Mouse (Mus musculus) forebrain, postnatal 0 days (tissue): ENCODE data around the gene Dph5. TPM values are rescaled to one million over a fixed set of nuclear protein-coding genes. Genes with fewer than 3 reads are reported as not detected.

Source experiments
- ATAC-seq: fragments of 200-750 bp; cut with Nextera tagmentation; 2 replicates; pipeline ENCODE4 v1.8.0; 2017; ENCODE audit warnings: mild to moderate bottlenecking, moderate library complexity
- DNase-seq: peaks from one replicate; pipeline ENCODE4 v3.0.0-alpha.2; 2015
- H3K27ac ChIP-seq: fragments of 300-500 bp; sonication (generic); 2 replicates; pipeline ENCODE4 v1.5.1; 2014; ENCODE audit warnings: low read depth, mild to moderate bottlenecking, antibody characterized with exemption, low read length, moderate library complexity, mixed read lengths
- H3K27me3 ChIP-seq: fragments of 300-500 bp; sonication (generic); 2 replicates; pipeline ENCODE4 v1.6.1; 2014; ENCODE audit warnings: mild to moderate bottlenecking, low read length, mixed read lengths; ENCODE audit not compliant: insufficient read depth
- H3K36me3 ChIP-seq: fragments of 300-500 bp; sonication (generic); 2 replicates; pipeline ENCODE4 v1.6.1; 2014; ENCODE audit warnings: mild to moderate bottlenecking, moderate library complexity; ENCODE audit not compliant: insufficient read depth
- H3K4me1 ChIP-seq: fragments of 300-500 bp; sonication (generic); 2 replicates; pipeline ENCODE4 v1.6.1; 2014; ENCODE audit warnings: antibody characterized with exemption; ENCODE audit not compliant: insufficient read depth
- H3K4me2 ChIP-seq: fragments of 300-500 bp; sonication (generic); 2 replicates; pipeline ENCODE4 v1.6.1; 2014; ENCODE audit warnings: low read depth, mild to moderate bottlenecking, moderate library complexity
- H3K4me3 ChIP-seq: fragments of 300-500 bp; sonication (generic); 2 replicates; pipeline ENCODE4 v1.5.1; 2014; ENCODE audit warnings: low read depth, low read length, mixed read lengths
- H3K9ac ChIP-seq: fragments of 300-500 bp; sonication (generic); 2 replicates; pipeline ENCODE4 v1.6.1; 2014; ENCODE audit warnings: mild to moderate bottlenecking
- H3K9me3 ChIP-seq: fragments of 300-500 bp; sonication (generic); 2 replicates; pipeline ENCODE4 v1.6.1; 2016; ENCODE audit warnings: low read length
- CTCF ChIP-seq: sonication (generic); IDR thresholded peaks from 2 replicates; pipeline ENCODE4 v1.5.1; 2016; ENCODE audit warnings: antibody characterized with exemption, control low read depth, low read depth
- WGBS: fragments of 180-500 bp; shearing (Covaris S2); extraction: QIAGEN DNeasy Blood & Tissue Kit; methylation state at CpG from one replicate; pipeline ENCODE4 v1.1.7; 2014; 5-methylcytosine and 5-hydroxymethylcytosine counted together
- microRNA-seq, 2 experiments: library from miRNA; unstranded; fragments of <30 nt; microRNA quantifications; one replicate each; pipeline ENCODE4; 2016
- polyA plus RNA-seq: library from polyadenylated mRNA; unstranded; fragments of >200 nt; fragmentation: Nextera tagmentation; extraction: Ambion mirVana; gene quantifications from 2 replicates; pipeline ENCODE4 v1.2.1, GENCODE M21; 2015
- total RNA-seq: library from RNA; depleted of rRNA; stranded (reverse); fragments of >200 nt; gene quantifications from 2 replicates; pipeline ENCODE4 v1.2.3, GENCODE M21; 2014; rRNA removed

Gene Dph5
- total and polyA plus RNA-seq, 2 experiments from 2014 or later, result 20.0 to 20.1 TPM

GRCm38 (mm10) chr3:115983217-115983616 is 95.6 kb downstream of the Dph5 start:
- no peak for TF ChIP-seq CTCF
- no peaks in the 10 kb centered on the region for H3K27me3 ChIP-seq
- no peaks in the 10 kb centered on the region for H3K9me3 ChIP-seq
- no peak overlapping the region for H3K4me2 ChIP-seq
- DNase-seq, result no peak
- no peak overlapping the region for H3K27ac ChIP-seq
- peaks cover 47% of the 10 kb centered on the region for H3K36me3 ChIP-seq
- WGBS, result 96% methylated on average over 8 of the region's 8 CpGs
- no peak; the same call in 1 of the 2 replicates for ATAC-seq
- no peaks in the 10 kb centered on the region for H3K4me1 ChIP-seq
- no peak overlapping the region for H3K4me3 ChIP-seq
- H3K9ac ChIP-seq, result no peak overlapping the region

Small RNAs within 50 kb of the gene (microRNA-seq; reads per million reads assigned to microRNA genes)
- 0 reads per million in 2 experiments for gene Mir669n

Other genes with a start within 250 kb of the Dph5 start
- gene S1pr1, start 172.8 kb upstream of the Dph5 start, total RNA-seq, result 31.2 and 38.7 TPM in 2 replicates
- 25.9 and 31.7 TPM in 2 replicates for gene S1pr1, start 172.8 kb upstream of the Dph5 start, polyA plus RNA-seq
- gene Slc30a7, start 119.6 kb downstream of the Dph5 start, total RNA-seq, result 21.1 and 39.1 TPM in 2 replicates
- gene Slc30a7, start 119.6 kb downstream of the Dph5 start, polyA plus RNA-seq, result 7.2 and 10.7 TPM in 2 replicates
- 38.3 and 40.3 TPM in 2 replicates for gene Extl2, start 119.6 kb downstream of the Dph5 start, total RNA-seq
- gene Extl2, start 119.6 kb downstream of the Dph5 start, polyA plus RNA-seq, result 28.7 and 33.5 TPM in 2 replicates
- gene Vcam1, start 241.9 kb downstream of the Dph5 start, total RNA-seq, result 30.2 and 36.9 TPM in 2 replicates
- 28.2 and 32.1 TPM in 2 replicates for gene Vcam1, start 241.9 kb downstream of the Dph5 start, polyA plus RNA-seq